Mouse (Mus musculus): Measurements from ENCODE around the gene Pde4d. TPM values are rescaled to one million over a fixed set of nuclear protein-coding genes. Genes with fewer than 3 reads are reported as not detected.

Pde4d gene
- polyA plus RNA-seq, 1 experiment from 2014 or later = 12.4 TPM

GRCm38 (mm10) chr13:109191176-109191575, 741.4 kb downstream of the Pde4d start:
- no peak overlapping the region for H3K4me3 ChIP-seq
- H3K36me3 ChIP-seq = no peaks in the 10 kb centered on the region
- ATAC-seq (ENCODE audit: low FRiP score, low read depth) = no peak
- no peaks in the 10 kb centered on the region for H3K27me3 ChIP-seq (replicated peaks)
- H3K4me1 ChIP-seq = no peaks in the 10 kb centered on the region
- no peaks in the 10 kb centered on the region for H3K9me3 ChIP-seq
- 86% methylated on average over 4 of the region's 4 CpGs for WGBS
- no peak overlapping the region for H3K4me2 ChIP-seq (replicated peaks)
- no peak overlapping the region for H3K9ac ChIP-seq
- H3K27ac ChIP-seq = no peak overlapping the region

- Histone ChIP-seq H3K9me3 (no peaks in the 10 kb centered on the region), H3K4me2 (replicated peaks) (no peak overlapping the region), H3K27me3 (replicated peaks) (no peaks in the 10 kb centered on the region), H3K27ac (no peak overlapping the region), H3K9ac (no peak overlapping the region), H3K4me3 (no peak overlapping the region), H3K36me3 (no peaks in the 10 kb centered on the region), H3K4me1 (no peaks in the 10 kb centered on the region)
- no peak for ATAC-seq (ENCODE audit: low FRiP score, low read depth)
- 54% methylated on average over 9 of the region's 9 CpGs for WGBS
These were observed 755.8 kb downstream of the Pde4d start for GRCm38 (mm10) chr13:109205541-109205940.

DNA sequence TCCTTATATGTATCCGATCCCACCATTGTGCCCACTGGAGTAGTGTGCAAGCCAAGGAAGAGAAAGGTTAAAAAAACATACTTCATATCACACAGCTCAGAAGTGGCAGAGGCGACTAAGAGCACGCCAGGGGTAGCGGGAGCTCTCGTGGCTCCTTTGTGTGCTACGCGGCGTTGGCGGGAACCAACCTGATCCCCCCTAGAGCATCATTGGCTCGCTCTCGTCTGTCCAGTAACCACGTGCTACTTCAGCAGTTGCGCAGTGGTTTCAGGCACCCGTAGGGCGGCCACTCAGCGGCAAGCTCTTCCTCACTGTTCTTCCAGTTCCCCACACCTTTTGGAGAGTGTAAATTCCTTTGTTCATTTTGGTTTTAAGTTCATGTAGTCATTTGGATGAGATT, 758.9 kb downstream of the Pde4d start:
- Histone ChIP-seq H3K27ac (no peak overlapping the region), H3K27me3 (replicated peaks) (no peaks in the 10 kb centered on the region), H3K9ac (no peak overlapping the region), H3K36me3 (no peaks in the 10 kb centered on the region), H3K4me3 (no peak overlapping the region), H3K9me3 (no peaks in the 10 kb centered on the region), H3K4me2 (replicated peaks) (no peak overlapping the region), H3K4me1 (no peaks in the 10 kb centered on the region)
- ATAC-seq (ENCODE audit: low FRiP score, low read depth) = no peak
- WGBS = 93% methylated on average over 16 of the region's 16 CpGs

GRCm38 (mm10) chr13:109209413-109209812, 759.7 kb downstream of the Pde4d start:
- Histone ChIP-seq H3K27me3 (replicated peaks) (no peaks in the 10 kb centered on the region), H3K4me1 (no peaks in the 10 kb centered on the region), H3K9ac (no peak overlapping the region), H3K4me2 (replicated peaks) (no peak overlapping the region), H3K36me3 (no peaks in the 10 kb centered on the region), H3K27ac (no peak overlapping the region), H3K4me3 (no peak overlapping the region), H3K9me3 (no peaks in the 10 kb centered on the region)
- WGBS = 76% methylated on average over 6 of the region's 6 CpGs
- no peak for ATAC-seq (ENCODE audit: low FRiP score, low read depth)

- H3K27me3 ChIP-seq (replicated peaks) = no peaks in the 10 kb centered on the region
- WGBS = 7% methylated on average over 4 of the region's 4 CpGs
- no peaks in the 10 kb centered on the region for H3K36me3 ChIP-seq
- no peaks in the 10 kb centered on the region for H3K4me1 ChIP-seq
- ATAC-seq (ENCODE audit: low FRiP score, low read depth) = no peak; the same call in 1 of the 2 replicates
- no peak overlapping the region for H3K4me3 ChIP-seq
- no peak overlapping the region for H3K4me2 ChIP-seq (replicated peaks)
- no peaks in the 10 kb centered on the region for H3K9me3 ChIP-seq
- H3K27ac ChIP-seq = no peak overlapping the region
- no peak overlapping the region for H3K9ac ChIP-seq
These were observed 760.7 kb downstream of the Pde4d start for GRCm38 (mm10) chr13:109210403-109210802.

DNA sequence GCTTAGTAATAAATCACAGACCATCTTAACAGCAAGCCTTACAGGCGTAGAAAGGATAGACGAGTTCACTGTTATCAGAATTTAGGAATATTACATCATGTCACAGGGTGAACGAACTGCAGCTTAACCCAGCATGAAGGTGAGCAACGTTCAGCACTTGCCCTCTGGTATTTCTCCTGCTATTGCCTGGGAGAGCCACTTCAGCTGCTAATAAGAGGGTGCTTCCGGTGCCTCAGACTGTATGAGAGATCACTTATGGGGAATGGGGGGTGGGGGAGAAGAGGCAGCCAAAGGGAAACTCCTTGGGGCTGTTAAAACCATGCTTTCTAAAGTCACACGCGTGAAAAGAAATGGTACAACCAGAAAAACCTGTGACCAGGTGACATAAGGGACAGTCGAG, 761.7 kb downstream of the Pde4d start:
- H3K27ac ChIP-seq = no peak overlapping the region
- 69% methylated on average over 8 of the region's 8 CpGs for WGBS
- no peaks in the 10 kb centered on the region for H3K9me3 ChIP-seq
- H3K4me3 ChIP-seq = no peak overlapping the region
- no peak for ATAC-seq (ENCODE audit: low FRiP score, low read depth)
- no peaks in the 10 kb centered on the region for H3K27me3 ChIP-seq (replicated peaks)
- H3K36me3 ChIP-seq = no peaks in the 10 kb centered on the region
- H3K4me2 ChIP-seq (replicated peaks) = no peak overlapping the region
- H3K4me1 ChIP-seq = no peaks in the 10 kb centered on the region
- H3K9ac ChIP-seq = no peak overlapping the region

DNA sequence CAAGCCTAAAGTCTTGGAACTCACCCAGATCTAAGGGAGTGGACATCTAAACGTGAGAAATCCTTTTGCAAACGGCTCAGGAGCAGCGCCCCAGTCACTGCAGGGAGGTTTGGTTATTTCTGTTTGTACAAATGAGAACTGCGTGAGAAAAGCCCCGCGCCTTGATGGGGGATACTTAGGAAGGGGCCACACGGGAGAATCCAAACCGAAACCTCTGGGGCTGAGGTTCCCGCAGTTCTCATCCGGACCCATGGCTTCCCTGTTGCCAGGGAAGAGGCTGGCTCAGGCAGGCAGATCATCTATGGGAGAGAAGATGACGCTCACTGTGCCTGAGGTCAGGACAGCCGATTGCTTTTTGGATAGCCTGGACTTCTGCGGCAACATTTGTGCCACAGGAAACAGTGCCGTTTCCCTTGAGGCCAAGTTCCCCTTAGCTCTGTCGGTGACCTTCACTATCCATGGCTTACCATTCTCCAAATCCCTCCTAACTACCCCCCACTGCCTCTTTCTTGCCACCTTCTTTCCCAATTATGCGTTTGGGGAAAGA, 762.3 kb downstream of the Pde4d start:
- H3K9ac ChIP-seq = no peak overlapping the region
- no peaks in the 10 kb centered on the region for H3K9me3 ChIP-seq
- H3K4me3 ChIP-seq = no peak overlapping the region
- no peaks in the 10 kb centered on the region for H3K27me3 ChIP-seq (replicated peaks)
- no peaks in the 10 kb centered on the region for H3K4me1 ChIP-seq
- no peak overlapping the region for H3K4me2 ChIP-seq (replicated peaks)
- no peaks in the 10 kb centered on the region for H3K36me3 ChIP-seq
- 59% methylated on average over 16 of the region's 16 CpGs for WGBS
- no peak for ATAC-seq (ENCODE audit: low FRiP score, low read depth)
- H3K27ac ChIP-seq = no peak overlapping the region

DNA sequence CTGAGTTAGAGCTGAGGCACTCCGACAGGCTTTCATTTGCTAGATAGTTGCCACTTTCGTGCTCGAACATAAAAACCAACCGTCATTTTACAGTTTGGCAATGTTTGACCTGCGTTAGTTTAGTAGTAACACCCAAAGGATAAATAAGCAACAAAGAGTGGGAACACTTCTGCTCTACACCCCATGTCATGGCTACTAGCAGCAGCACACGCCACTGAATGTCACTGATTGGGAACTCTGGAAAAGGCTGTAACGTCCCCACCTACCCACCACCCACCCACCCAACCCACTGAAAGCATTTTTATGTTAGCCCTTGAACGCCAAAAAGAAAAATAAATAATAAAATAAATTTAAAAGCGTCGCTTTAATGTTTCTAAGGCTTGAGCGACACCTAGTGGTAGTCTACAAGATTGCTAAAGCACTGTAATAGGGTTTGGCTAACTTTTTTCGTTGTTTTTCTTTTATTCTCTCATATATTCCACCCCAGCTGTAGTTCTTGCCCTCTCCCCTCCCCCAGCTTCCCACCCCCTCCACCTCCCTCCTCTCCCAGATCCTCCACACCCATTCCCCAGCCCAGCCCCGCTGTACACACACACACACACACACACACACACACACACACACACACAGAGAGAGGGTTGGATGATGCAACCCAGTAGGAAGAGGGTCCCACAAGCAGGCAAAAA, 763.2 kb downstream of the Pde4d start:
- Histone ChIP-seq H3K27ac (no peak overlapping the region), H3K36me3 (no peaks in the 10 kb centered on the region), H3K9ac (no peak overlapping the region), H3K9me3 (no peaks in the 10 kb centered on the region), H3K4me3 (no peak overlapping the region), H3K4me2 (replicated peaks) (peak overlapping the region; percentile 41), H3K27me3 (replicated peaks) (no peaks in the 10 kb centered on the region), H3K4me1 (no peaks in the 10 kb centered on the region)
- WGBS = 32% methylated on average over 12 of the region's 13 CpGs
- peak; percentile 30; the same call in 1 of the 2 replicates for ATAC-seq (ENCODE audit: low FRiP score, low read depth)

GRCm38 (mm10) chr13:109219019-109219725, 769.4 kb downstream of the Pde4d start:
- 76% methylated on average over 8 of the region's 8 CpGs for WGBS
- Histone ChIP-seq H3K9me3 (no peaks in the 10 kb centered on the region), H3K4me2 (replicated peaks) (no peak overlapping the region), H3K9ac (no peak overlapping the region), H3K27me3 (replicated peaks) (no peaks in the 10 kb centered on the region), H3K36me3 (no peaks in the 10 kb centered on the region), H3K27ac (no peak overlapping the region), H3K4me1 (no peaks in the 10 kb centered on the region), H3K4me3 (no peak overlapping the region)
- no peak for ATAC-seq (ENCODE audit: low FRiP score, low read depth)

GRCm38 (mm10) chr13:109228967-109229617, 779.3 kb downstream of the Pde4d start:
- peak; percentile 68; the same call in 1 of the 2 replicates for ATAC-seq (ENCODE audit: low FRiP score, low read depth)
- H3K4me3 ChIP-seq = no peak overlapping the region
- no peaks in the 10 kb centered on the region for H3K27me3 ChIP-seq (replicated peaks)
- H3K9ac ChIP-seq = no peak overlapping the region
- H3K9me3 ChIP-seq = no peaks in the 10 kb centered on the region
- no peaks in the 10 kb centered on the region for H3K36me3 ChIP-seq
- H3K4me1 ChIP-seq = no peaks in the 10 kb centered on the region
- H3K27ac ChIP-seq = no peak overlapping the region
- peak overlapping the region; percentile 12; the same call in 1 of the 2 replicates for H3K4me2 ChIP-seq (replicated peaks)
- 29% methylated on average over 8 of the region's 8 CpGs for WGBS

- H3K27ac ChIP-seq = no peak overlapping the region
- H3K9ac ChIP-seq = no peak overlapping the region
- peak; percentile 25; the same call in 1 of the 2 replicates for ATAC-seq (ENCODE audit: low FRiP score, low read depth)
- H3K4me1 ChIP-seq = no peaks in the 10 kb centered on the region
- peak overlapping the region; percentile 12; the same call in 1 of the 2 replicates for H3K4me2 ChIP-seq (replicated peaks)
- no peak overlapping the region for H3K4me3 ChIP-seq
- no peaks in the 10 kb centered on the region for H3K9me3 ChIP-seq
- H3K27me3 ChIP-seq (replicated peaks) = no peaks in the 10 kb centered on the region
- no peaks in the 10 kb centered on the region for H3K36me3 ChIP-seq
- 77% methylated on average over 17 of the region's 17 CpGs for WGBS
These were observed 780.0 kb downstream of the Pde4d start for GRCm38 (mm10) chr13:109229618-109230334.
